Mouse (Mus musculus) brain, embryonic 14.5 days (tissue): ENCODE data around the gene Slc22a23. TPM values are rescaled to one million over a fixed set of nuclear protein-coding genes. Genes with fewer than 3 reads are reported as not detected.
A peak's percentile ranks its signal among the peaks of the same experiment; 100 is the strongest.

Experiments
- DNase-seq: peaks from one replicate; pipeline ENCODE4 v3.0.0-alpha.2; 2011; ENCODE audit warnings: low read depth
- CTCF ChIP-seq: fragments of 200-500 bp; IDR thresholded peaks from 2 replicates; pipeline ENCODE4 v1.5.1; 2012; ENCODE audit warnings: inconsistent platforms, mild to moderate bottlenecking, moderate library complexity, borderline replicate concordance; ENCODE audit not compliant: insufficient read depth, insufficient read length; ENCODE audit errors: extremely low read depth
- POLR2A ChIP-seq: fragments of 200-500 bp; IDR thresholded peaks from 2 replicates; pipeline ENCODE4 v1.6.1; 2012; ENCODE audit warnings: mild to moderate bottlenecking, inconsistent platforms, borderline replicate concordance; ENCODE audit not compliant: poor library complexity, insufficient read depth, insufficient read length, severe bottlenecking; ENCODE audit errors: extremely low read depth
- polyA plus RNA-seq: library from polyadenylated mRNA; depleted of rRNA; stranded (reverse); fragments of >200 nt; gene quantifications from 2 replicates; pipeline ENCODE4 v1.2.3, GENCODE M21; 2012

The Slc22a23 gene
- polyA plus RNA-seq, 1 experiment = 87.6 TPM

GRCm38 (mm10) chr13:34153254-34154011 lies 191.5 kb downstream of the Slc22a23 start:
- TF ChIP-seq POLR2A (no peak), CTCF (no peak)
- peak; percentile 87 for DNase-seq

GRCm38 (mm10) chr13:34152695-34153094 lies 192.3 kb downstream of the Slc22a23 start:
- DNase-seq = no peak
- no peak for TF ChIP-seq POLR2A
- no peak for TF ChIP-seq CTCF

GRCm38 (mm10) chr13:34151425-34151824 lies 193.6 kb downstream of the Slc22a23 start:
- TF ChIP-seq POLR2A (no peak), CTCF (no peak)

GRCm38 (mm10) chr13:34150271-34151027 lies 194.5 kb downstream of the Slc22a23 start:
- TF ChIP-seq POLR2A (no peak), CTCF (no peak)
- peak; percentile 91 for DNase-seq

More at GRCm38 (mm10) chr13:34151425-34151824, 193.6 kb downstream of the Slc22a23 start:
- no peak for DNase-seq

GRCm38 (mm10) chr13:34149463-34150176 lies 195.4 kb downstream of the Slc22a23 start:
- DNase-seq = peak; percentile 63
- TF ChIP-seq POLR2A (no peak), CTCF (no peak)

- peak; percentile 97 for DNase-seq
- no peak for TF ChIP-seq CTCF
- peak; percentile 51; the same call in 1 of the 2 replicates for TF ChIP-seq POLR2A
These were observed 196.1 kb downstream of the Slc22a23 start for GRCm38 (mm10) chr13:34148767-34149392.

GRCm38 (mm10) chr13:34148181-34148580 lies 196.8 kb downstream of the Slc22a23 start:
- TF ChIP-seq CTCF (no peak), POLR2A (no peak)
- no peak for DNase-seq

GRCm38 (mm10) chr13:34146916-34147315 lies 198.1 kb downstream of the Slc22a23 start:
- TF ChIP-seq POLR2A (no peak), CTCF (peak; percentile 3; the same call in 1 of the 2 replicates)
- no peak for DNase-seq

- no peak for DNase-seq
- TF ChIP-seq POLR2A (no peak), CTCF (no peak)
These were observed 201.6 kb downstream of the Slc22a23 start for GRCm38 (mm10) chr13:34143389-34143788.

- TF ChIP-seq POLR2A (no peak), CTCF (no peak)
- DNase-seq = peak; percentile 91
These were observed 208.4 kb downstream of the Slc22a23 start for GRCm38 (mm10) chr13:34136605-34137004.

- TF ChIP-seq POLR2A (no peak), CTCF (no peak)
- peak; percentile 75 for DNase-seq
These were observed 210.7 kb downstream of the Slc22a23 start for GRCm38 (mm10) chr13:34134276-34134675.

- TF ChIP-seq CTCF (no peak), POLR2A (peak; percentile 33; the same call in 1 of the 2 replicates)
- DNase-seq = peak; percentile 95
These were observed 211.5 kb downstream of the Slc22a23 start for GRCm38 (mm10) chr13:34133326-34134071.
